Mouse (Mus musculus): ENCODE results near the gene Vamp2.

DNA sequence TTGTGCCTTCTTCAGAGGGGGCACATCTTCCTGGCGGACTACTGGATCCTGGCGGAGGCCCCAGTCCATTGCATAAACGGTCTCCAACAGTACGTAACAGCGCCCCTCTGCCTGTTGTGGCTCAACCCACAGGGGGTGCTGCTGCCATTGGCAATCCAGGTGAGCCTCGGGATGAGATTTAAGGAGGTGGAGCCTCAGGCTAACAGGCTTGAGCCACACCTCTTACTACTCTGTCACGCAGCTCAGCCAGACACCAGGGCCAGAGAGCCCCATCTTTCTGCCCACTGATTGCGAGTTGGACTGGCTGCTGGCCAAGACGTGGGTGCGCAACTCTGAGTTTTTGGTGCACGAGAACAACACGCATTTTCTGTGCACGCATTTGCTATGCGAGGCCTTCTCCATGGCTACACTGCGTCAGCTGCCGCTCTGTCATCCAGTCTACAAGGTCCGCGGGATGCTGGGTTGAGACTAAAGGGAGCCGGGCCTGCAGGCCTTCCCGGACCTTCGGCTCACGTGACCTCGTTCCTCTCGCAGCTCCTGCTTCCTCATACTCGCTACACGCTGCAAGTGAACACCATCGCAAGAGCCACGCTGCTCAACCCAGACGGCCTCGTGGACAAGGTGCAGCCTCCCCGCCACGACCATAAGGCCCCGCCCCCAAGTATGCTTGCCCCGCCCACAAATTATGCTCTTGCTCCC lies 45.8 kb downstream of the Vamp2 start:
- TF ChIP-seq CTCF (IDR thresholded peaks at IDR 0.05; ENCODE audit: borderline replicate concordance, extremely low read depth, insufficient read depth, insufficient read length), result peak; percentile 50; the same call in 1 of the 2 replicates
- TF ChIP-seq POLR2A (IDR thresholded peaks at IDR 0.05; ENCODE audit: borderline replicate concordance, extremely low read depth, insufficient read depth, insufficient read length, poor library complexity, severe bottlenecking), result no peak
